Mouse (Mus musculus): ENCODE results near the gene Trp53rkb. TPM values are rescaled to one million over a fixed set of nuclear protein-coding genes. Genes with fewer than 3 reads are reported as not detected.

Gene Trp53rkb
- total RNA-seq (2021), result 1 to 10 TPM; 1.9 to 2.2 TPM
- long read RNA-seq, experiment 1, full-length matches to known transcripts, result 6 of 6 reads
- long read RNA-seq, experiment 1, partial matches to known transcripts, result 0 of 6 reads
- long read RNA-seq, experiment 1, other reads (novel, unspliced or antisense), result 0 of 6 reads
- long read RNA-seq, experiment 2, full-length matches to known transcripts, result 3 of 3 reads
- long read RNA-seq, experiment 2, partial matches to known transcripts, result 0 of 3 reads
- long read RNA-seq, experiment 2, other reads (novel, unspliced or antisense), result 0 of 3 reads

- no peak for DNase-seq
These were observed at the start of gene Trp53rkb for GRCm38 (mm10) chr2:166792355-166792754. Gene Trp53rkb, plus strand, starts transcription at chr2:166792531.

GRCm38 (mm10) chr2:166743504-166743903, 48.8 kb upstream of the Trp53rkb start:
- no peak for DNase-seq

- peak in 1 of 2 experiments; percentile 32 for DNase-seq
These were observed 47.9 kb upstream of the Trp53rkb start for GRCm38 (mm10) chr2:166744433-166744832.

GRCm38 (mm10) chr2:166745849-166746248, 46.5 kb upstream of the Trp53rkb start:
- DNase-seq, result peak in 1 of 2 experiments; percentile 39

GRCm38 (mm10) chr2:166746261-166746913, 45.9 kb upstream of the Trp53rkb start:
- DNase-seq, result peak; percentile 25 to 28

GRCm38 (mm10) chr2:166750620-166751191, 41.6 kb upstream of the Trp53rkb start:
- DNase-seq, result no peak

- no peak for DNase-seq
These were observed 38.1 kb upstream of the Trp53rkb start for GRCm38 (mm10) chr2:166754194-166754593.

- no peak for DNase-seq
These were observed 37.6 kb upstream of the Trp53rkb start for GRCm38 (mm10) chr2:166754760-166755159.

GRCm38 (mm10) chr2:166757969-166758368, 34.4 kb upstream of the Trp53rkb start:
- DNase-seq, result no peak

GRCm38 (mm10) chr2:166764051-166764450, 28.3 kb upstream of the Trp53rkb start:
- no peak for DNase-seq

- no peak for DNase-seq
These were observed 24.7 kb upstream of the Trp53rkb start for GRCm38 (mm10) chr2:166767591-166767990.

- DNase-seq, result peak; percentile 63 to 79
These were observed 20.9 kb upstream of the Trp53rkb start for GRCm38 (mm10) chr2:166771396-166771795.

GRCm38 (mm10) chr2:166773587-166773986, 18.7 kb upstream of the Trp53rkb start:
- DNase-seq, result peak in 1 of 2 experiments; percentile 23

- DNase-seq, result no peak
These were observed 18.1 kb upstream of the Trp53rkb start for GRCm38 (mm10) chr2:166774275-166774674.

- no peak for DNase-seq
These were observed 16.9 kb upstream of the Trp53rkb start for GRCm38 (mm10) chr2:166775357-166775893.

GRCm38 (mm10) chr2:166776272-166776671, 16.1 kb upstream of the Trp53rkb start:
- DNase-seq, result no peak

- DNase-seq, result no peak
These were observed 12.4 kb upstream of the Trp53rkb start for GRCm38 (mm10) chr2:166779956-166780355.

- DNase-seq, result peak; percentile 60 to 87
These were observed 11.3 kb upstream of the Trp53rkb start for GRCm38 (mm10) chr2:166780980-166781578.

GRCm38 (mm10) chr2:166784376-166784775, 8.0 kb upstream of the Trp53rkb start:
- DNase-seq, result no peak

- DNase-seq, result peak; percentile 90 to 91
These were observed 5.9 kb upstream of the Trp53rkb start for GRCm38 (mm10) chr2:166786353-166787004.

GRCm38 (mm10) chr2:166791738-166792137, 593 bp upstream of the Trp53rkb start:
- no peak for DNase-seq

Data from heart, adult 18-20 months (tissue).